Mouse (Mus musculus): ENCODE measurements at regions not wholly inside any gene's neighbourhood (a gene's known extent, or its start where the extent isn't known, plus 50 kb on each side); places are given as distances from the start of the nearest gene placed in this dataset.

- DNase-seq (ENCODE audit: low spot score in 2 of 2) = no peak
Measured at GRCm38 (mm10) chr9:112014796-112015195, 220.9 kb downstream of the Arpp21 start.

GRCm38 (mm10) chr9:111994401-111994800, 241.3 kb downstream of the Arpp21 start:
- no peak for DNase-seq (ENCODE audit: low spot score in 2 of 2)

GRCm38 (mm10) chr9:111993844-111994243, 241.9 kb downstream of the Arpp21 start:
- DNase-seq (ENCODE audit: low spot score in 2 of 2) = no peak

GRCm38 (mm10) chr9:111990060-111990459, 245.7 kb downstream of the Arpp21 start:
- no peak for DNase-seq (ENCODE audit: low spot score in 2 of 2)

GRCm38 (mm10) chr9:111963405-111964037, 272.2 kb downstream of the Arpp21 start:
- DNase-seq (ENCODE audit: low spot score in 2 of 2) = no peak

GRCm38 (mm10) chr9:111957799-111958198, 267.7 kb upstream of the Stac start:
- no peak for DNase-seq (ENCODE audit: low spot score in 2 of 2)

- no peak for DNase-seq (ENCODE audit: low spot score in 2 of 2)
Measured at GRCm38 (mm10) chr9:111939271-111940067, 249.3 kb upstream of the Stac start.

GRCm38 (mm10) chr9:111932455-111932854, 242.3 kb upstream of the Stac start:
- no peak for DNase-seq (ENCODE audit: low spot score in 2 of 2)

- peak; percentile 23 to 74 for DNase-seq (ENCODE audit: low spot score in 2 of 2)
Measured at GRCm38 (mm10) chr9:111918275-111918940, 228.3 kb upstream of the Stac start.

GRCm38 (mm10) chr9:111916684-111917535, 226.8 kb upstream of the Stac start:
- DNase-seq (ENCODE audit: low spot score in 2 of 2) = peak in 1 of 2 experiments; percentile 18

GRCm38 (mm10) chr9:111908806-111909205, 218.7 kb upstream of the Stac start:
- no peak for DNase-seq (ENCODE audit: low spot score in 2 of 2)

GRCm38 (mm10) chr9:111900196-111900595, 210.0 kb upstream of the Stac start:
- no peak for DNase-seq (ENCODE audit: low spot score in 2 of 2)

GRCm38 (mm10) chr9:111897626-111898025, 207.5 kb upstream of the Stac start:
- no peak for DNase-seq (ENCODE audit: low spot score in 2 of 2)

- DNase-seq (ENCODE audit: low spot score in 2 of 2) = no peak
Measured at GRCm38 (mm10) chr9:111879710-111880109, 189.6 kb upstream of the Stac start.

- no peak for DNase-seq (ENCODE audit: low spot score in 2 of 2)
Measured at GRCm38 (mm10) chr9:111876846-111877245, 186.7 kb upstream of the Stac start.

- no peak for DNase-seq (ENCODE audit: low spot score in 2 of 2)
Measured at GRCm38 (mm10) chr9:111870466-111870865, 180.3 kb upstream of the Stac start.

- no peak for DNase-seq (ENCODE audit: low spot score in 2 of 2)
Measured at GRCm38 (mm10) chr9:111869801-111870382, 179.7 kb upstream of the Stac start.

- DNase-seq (ENCODE audit: low spot score in 2 of 2) = no peak
Measured at GRCm38 (mm10) chr9:111858051-111858450, 167.9 kb upstream of the Stac start.

GRCm38 (mm10) chr9:111854976-111855375, 164.8 kb upstream of the Stac start:
- DNase-seq (ENCODE audit: low spot score in 2 of 2) = no peak

GRCm38 (mm10) chr9:111846366-111846765, 156.2 kb upstream of the Stac start:
- no peak for DNase-seq (ENCODE audit: low spot score in 2 of 2)

GRCm38 (mm10) chr9:111841151-111841550, 151.0 kb upstream of the Stac start:
- no peak for DNase-seq (ENCODE audit: low spot score in 2 of 2)
